In the genomic region with DNA sequence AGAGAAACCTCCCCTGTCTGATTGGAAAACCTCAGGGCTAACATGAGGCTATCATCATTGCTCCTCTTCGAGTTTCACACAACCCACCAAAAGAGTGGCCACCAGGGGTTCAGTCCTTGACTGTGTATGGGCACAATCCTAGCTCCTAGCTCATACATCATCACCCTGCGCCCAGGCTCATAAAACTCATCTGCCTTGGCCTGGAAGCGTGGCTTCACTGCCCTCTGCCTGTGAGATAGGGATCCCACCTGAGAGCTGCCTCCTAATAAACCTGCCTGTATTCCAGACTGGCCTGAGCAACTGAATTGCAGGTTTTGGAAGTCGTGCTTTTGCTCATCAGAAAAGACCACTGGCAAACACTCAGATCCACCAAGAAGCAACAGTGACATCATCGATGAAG, we compare ENCODE assay signal across 20 mouse cellular contexts. TPM values are rescaled to one million over a fixed set of nuclear protein-coding genes. Genes with fewer than 3 reads are reported as not detected.
A peak's percentile ranks its signal among the peaks of the same experiment; 100 is the strongest.
DNase-seq lines count a peak whose midpoint lies in the region; ATAC-seq and TF ChIP-seq lines count a peak whose summit lies in the region.
"Had no signal": no experiment of that assay in that cellular context is flagged by ENCODE, and none has a peak within 500 bp of the region (broad histone marks: within the 10 kb centered on the region; RNA-seq: fewer than 3 reads in every experiment).

No protein-coding gene starts in this region.

- no peaks in the 10 kb centered on the region for H3K9me3 ChIP-seq in kidney, embryonic 14.5 days (ENCODE audit: control insufficient read depth, low read length)
- no peaks in the 10 kb centered on the region for H3K9me3 ChIP-seq in stomach, postnatal 0 days (ENCODE audit: control insufficient read depth, low read length)
- H3K9me3 ChIP-seq: heart, embryonic 15.5 days; hindbrain, embryonic 10.5 days; limb, embryonic 15.5 days; neural tube, embryonic 13.5 days had no signal

- no peak overlapping the region for H3K4me2 ChIP-seq in kidney, embryonic 14.5 days (replicated peaks; ENCODE audit: low read depth, low read length)
- no peak overlapping the region for H3K4me2 ChIP-seq in stomach, postnatal 0 days (replicated peaks; ENCODE audit: low read depth)
- H3K4me2 ChIP-seq: heart, embryonic 15.5 days; limb, embryonic 15.5 days; midbrain, embryonic 11.5 days; neural tube, embryonic 13.5 days had no signal

- ATAC-seq in kidney, embryonic 14.5 days (ENCODE audit: low FRiP score, low TSS enrichment) = no peak
- no peak for ATAC-seq in stomach, postnatal 0 days (ENCODE audit: low FRiP score, low TSS enrichment)
- ATAC-seq: CD4-positive, CD25-positive, alpha-beta regulatory T cell, adult 4 months had no signal

- H3K36me3 ChIP-seq in kidney, embryonic 14.5 days (ENCODE audit: control insufficient read depth, insufficient read depth, low read length) = no peaks in the 10 kb centered on the region
- no peaks in the 10 kb centered on the region for H3K36me3 ChIP-seq in stomach, postnatal 0 days (ENCODE audit: control insufficient read depth, insufficient read depth, low read length)
- H3K36me3 ChIP-seq: heart, embryonic 15.5 days; hindbrain, embryonic 10.5 days; limb, embryonic 15.5 days; neural tube, embryonic 13.5 days had no signal

- TF ChIP-seq CTCF in cerebellum, adult 2 months (IDR thresholded peaks at IDR 0.05; ENCODE audit: borderline replicate concordance, insufficient read depth, low read depth, low read length) = 0 out of 2 replicates have a peak, but pooled peaks have one; percentile 27
- peak; percentile 27; the same call in 1 of the 2 replicates for TF ChIP-seq CTCF in stomach, postnatal 0 days (IDR thresholded peaks at IDR 0.05; ENCODE audit: low read depth)

- no peak for TF ChIP-seq POLR2A in cerebellum, adult 2 months (IDR thresholded peaks at IDR 0.05; ENCODE audit: borderline replicate concordance, insufficient read depth, low read length)

- H3K27me3 ChIP-seq in cerebellum, adult 2 months (ENCODE audit: control insufficient read depth, insufficient read depth, low read length) = no peaks in the 10 kb centered on the region
- H3K27me3 ChIP-seq in kidney, embryonic 14.5 days (ENCODE audit: control insufficient read depth, insufficient read depth, low read length) = peaks cover 2% of the 10 kb centered on the region; the same call in 1 of the 2 replicates
- no peaks in the 10 kb centered on the region for H3K27me3 ChIP-seq in stomach, postnatal 0 days (ENCODE audit: control insufficient read depth, insufficient read depth, low read length)
- H3K27me3 ChIP-seq: limb, embryonic 15.5 days; neural tube, embryonic 13.5 days had no signal

- no peaks in the 10 kb centered on the region for H3K4me1 ChIP-seq in cerebellum, adult 2 months (ENCODE audit: control insufficient read depth, insufficient read depth, low read length)
- H3K4me1 ChIP-seq in kidney, embryonic 14.5 days (ENCODE audit: control insufficient read depth, insufficient read depth, low read length) = 0 out of 2 replicates have a peak, but pooled peaks cover 6% of the 10 kb centered on the region
- no peaks in the 10 kb centered on the region for H3K4me1 ChIP-seq in stomach, postnatal 0 days (replicated peaks; ENCODE audit: control insufficient read depth, insufficient read depth)
- H3K4me1 ChIP-seq: heart, embryonic 15.5 days had no signal

- no peak overlapping the region for H3K4me3 ChIP-seq in cerebellum, adult 2 months (replicated peaks; ENCODE audit: insufficient read depth, low read depth, low read length)
- H3K4me3 ChIP-seq in kidney, embryonic 14.5 days (ENCODE audit: low read length) = no peak overlapping the region
- no peak overlapping the region for H3K4me3 ChIP-seq in stomach, postnatal 0 days (ENCODE audit: low read depth, low read length)
- H3K4me3 ChIP-seq: gastrocnemius, adult 2 months; heart, embryonic 15.5 days; hindbrain, embryonic 10.5 days; limb, embryonic 15.5 days; neural tube, embryonic 13.5 days had no signal

- no peak overlapping the region for H3K9ac ChIP-seq in kidney, embryonic 14.5 days (ENCODE audit: low read depth, low read length)
- no peak overlapping the region for H3K9ac ChIP-seq in stomach, postnatal 0 days (ENCODE audit: low read length)
- H3K9ac ChIP-seq: heart, embryonic 15.5 days; limb, embryonic 15.5 days; neural tube, embryonic 13.5 days had no signal

- WGBS in cerebellum, adult 2 months = 79% methylated on average over 5 of the region's 5 CpGs
- 75% methylated on average over 5 of the region's 5 CpGs for WGBS in kidney, embryonic 14.5 days
- 76% methylated on average over 5 of the region's 5 CpGs for WGBS in stomach, postnatal 0 days

- H3K27ac ChIP-seq in cerebellum, adult 2 months (ENCODE audit: insufficient read depth, low read length) = no peak overlapping the region
- H3K27ac ChIP-seq in kidney, embryonic 14.5 days (ENCODE audit: low read depth, low read length) = no peak overlapping the region
- H3K27ac ChIP-seq in stomach, postnatal 0 days (replicated peaks) = no peak overlapping the region
- H3K27ac ChIP-seq: gastrocnemius, adult 2 months; heart, embryonic 15.5 days; hindbrain, embryonic 10.5 days; limb, embryonic 15.5 days; neural tube, embryonic 13.5 days had no signal

- no peak for DNase-seq in cerebellum, adult 2 months
- no peak for DNase-seq in cerebellum, adult 11 months
- DNase-seq in kidney, postnatal 10 days = peak; percentile 15
- peak; percentile 27 for DNase-seq in retina, postnatal 1 day
- DNase-seq in retina, embryonic 14.5 days (ENCODE audit: low spot score) = no peak
- DNase-seq in stomach, postnatal 0 days (ENCODE audit: low spot score) = peak; percentile 14
- DNase-seq in right cerebral cortex, adult 2 months (ENCODE audit: low spot score in 2 of 2) = no peak
- DNase-seq: adrenal gland, adult 2 months; cerebellum, adult 9-11 months; gastrocnemius, adult 2 months; lung, postnatal 4 days; right cerebral cortex, postnatal 14 days; spleen, adult 18-20 months had no signal

- TF ChIP-seq EP300 in stomach, postnatal 0 days (optimal IDR thresholded peaks at IDR 0.05) = no peak

RNA-seq across cellular contexts. Expression of a gene that starts 5.0 kb away (rescaled TPM):
- polyA plus RNA-seq in cerebellum, adult 2 months (2012; rRNA removed) = 21.5 and 23.0 TPM in 2 replicates
- polyA plus RNA-seq in kidney, embryonic 14.5 days (2014; fragmentation: Nextera tagmentation; extraction: Ambion mirVana) = 9.1 and 14.7 TPM in 2 replicates
- 4.9 and 5.0 TPM in 2 replicates for polyA plus RNA-seq in stomach, postnatal 0 days (2015; fragmentation: Nextera tagmentation; extraction: Ambion mirVana)

RNA-seq across cellular contexts. Expression of a gene that starts 10.2 kb away (rescaled TPM):
- 4.4 and 5.6 TPM in 2 replicates for polyA plus RNA-seq in cerebellum, adult 2 months (2012; rRNA removed)
- 0.69 and 1.4 TPM in 2 replicates for polyA plus RNA-seq in kidney, embryonic 14.5 days (2014; fragmentation: Nextera tagmentation; extraction: Ambion mirVana)
- 0.28 and 0.39 TPM in 2 replicates for polyA plus RNA-seq in stomach, postnatal 0 days (2015; fragmentation: Nextera tagmentation; extraction: Ambion mirVana)

Comparison
In these comparisons a context has a peak if more than half of its experiments do, and no peak if none do; other contexts are left out.
1. DNase-seq: peak in kidney, postnatal 10 days (single experiment), retina, postnatal 1 day (single experiment) and stomach, postnatal 0 days (single experiment); none in cerebellum, adult 2 months (0 of 2), cerebellum, adult 11 months (single experiment), retina, embryonic 14.5 days (single experiment) and right cerebral cortex, adult 2 months (0 of 2).